Mouse (Mus musculus) kidney, postnatal 0 days (tissue): ENCODE data around the gene Zfp687. TPM values are rescaled to one million over a fixed set of nuclear protein-coding genes. Genes with fewer than 3 reads are reported as not detected.

ENCODE experiments used
- ATAC-seq: fragments of 200-750 bp; cut with Nextera tagmentation; replicated peaks from 2 replicates; pipeline ENCODE4 v1.8.0; 2017; ENCODE audit warnings: low read depth, moderate number of reproducible peaks, moderate TSS enrichment, moderate library complexity; ENCODE audit not compliant: low FRiP score
- DNase-seq: peaks from one replicate; pipeline ENCODE4 v3.0.0-alpha.2; 2016; ENCODE audit warnings: low spot score
- H3K27ac ChIP-seq: fragments of 300-500 bp; sonication (generic); 2 replicates; pipeline ENCODE4 v1.5.1; 2014; ENCODE audit warnings: mild to moderate bottlenecking
- H3K27me3 ChIP-seq: fragments of 300-500 bp; sonication (generic); 2 replicates; pipeline ENCODE4 v1.6.1; 2014; ENCODE audit warnings: low read length, mixed read lengths; ENCODE audit not compliant: insufficient read depth
- H3K36me3 ChIP-seq: fragments of 300-500 bp; sonication (generic); 2 replicates; pipeline ENCODE4 v1.6.1; 2014; ENCODE audit warnings: low read length, mixed read lengths; ENCODE audit not compliant: insufficient read depth
- H3K4me1 ChIP-seq: fragments of 300-500 bp; sonication (generic); replicated peaks from 2 replicates; pipeline ENCODE4 v1.6.1; 2014; ENCODE audit warnings: antibody characterized with exemption, low read length, mixed read lengths; ENCODE audit not compliant: insufficient read depth
- H3K4me2 ChIP-seq: fragments of 300-500 bp; sonication (generic); 2 replicates; pipeline ENCODE4 v1.6.1; 2014; ENCODE audit warnings: mild to moderate bottlenecking, low read length, moderate library complexity, mixed read lengths
- H3K4me3 ChIP-seq: fragments of 300-500 bp; sonication (generic); replicated peaks from 2 replicates; pipeline ENCODE4 v1.5.1; 2014; ENCODE audit warnings: low read depth, low read length
- H3K9ac ChIP-seq: fragments of 300-500 bp; sonication (generic); 2 replicates; pipeline ENCODE4 v1.6.1; 2014; ENCODE audit warnings: low read depth, low read length
- H3K9me3 ChIP-seq: fragments of 300-500 bp; sonication (generic); replicated peaks from 2 replicates; pipeline ENCODE4 v1.6.1; 2016; ENCODE audit warnings: low read length, inconsistent platforms, mixed read lengths
- CTCF ChIP-seq: IDR thresholded peaks from 2 replicates; pipeline ENCODE4 v1.5.1; 2016; ENCODE audit warnings: antibody characterized with exemption, low read depth, mild to moderate bottlenecking, moderate library complexity
- WGBS: fragments of 180-500 bp; shearing (Covaris S2); extraction: QIAGEN DNeasy Blood & Tissue Kit; methylation state at CpG from one replicate; pipeline ENCODE4 v1.1.7; 2014; 5-methylcytosine and 5-hydroxymethylcytosine counted together
- polyA plus RNA-seq: library from polyadenylated mRNA; unstranded; fragments of >200 nt; fragmentation: Nextera tagmentation; extraction: Ambion mirVana; gene quantifications from 2 replicates; pipeline ENCODE4 v1.2.1, GENCODE M21; 2015

Gene Zfp687
- polyA plus RNA-seq, 1 experiment from 2014 or later: 20.0 TPM

- H3K27me3 ChIP-seq: no peaks in the 10 kb centered on the region
- peak overlapping the region; percentile 81 for H3K27ac ChIP-seq
- H3K9ac ChIP-seq: peak overlapping the region; percentile 74
- no peaks in the 10 kb centered on the region for H3K9me3 ChIP-seq
- 0 out of 2 replicates have a peak, but pooled peaks cover 10% of the 10 kb centered on the region for H3K4me1 ChIP-seq
- peak overlapping the region; percentile 54 for H3K4me3 ChIP-seq
- whole genome bisulfite sequencing: under 1% methylated on average over 43 of the region's 44 CpGs
- H3K36me3 ChIP-seq: peaks cover 24% of the 10 kb centered on the region
- DNase-seq (peak; percentile 46), ATAC-seq (peak; percentile 1; the same call in 1 of the 2 replicates)
- peak overlapping the region; percentile 79 for H3K4me2 ChIP-seq
- no peak for TF ChIP-seq CTCF
Observed at GRCm38 (mm10) chr3:95014428-95015151, 658 bp downstream of the Zfp687 start.

- H3K9me3 ChIP-seq: no peaks in the 10 kb centered on the region
- no peak for ATAC-seq
- peaks cover 31% of the 10 kb centered on the region for H3K36me3 ChIP-seq
- H3K4me2 ChIP-seq: peak overlapping the region; percentile 79
- DNase-seq: no peak
- TF ChIP-seq CTCF: peak; percentile 39; the same call in 1 of the 2 replicates
- H3K4me3 ChIP-seq: peak overlapping the region; percentile 54
- WGBS: 9% methylated on average over 13 of the region's 13 CpGs
- H3K4me1 ChIP-seq: 0 out of 2 replicates have a peak, but pooled peaks cover 10% of the 10 kb centered on the region
- peak overlapping the region; percentile 81 for H3K27ac ChIP-seq
- no peaks in the 10 kb centered on the region for H3K27me3 ChIP-seq
- peak overlapping the region; percentile 74 for H3K9ac ChIP-seq
Observed at GRCm38 (mm10) chr3:95013699-95014427, 1.4 kb downstream of the Zfp687 start.

GRCm38 (mm10) chr3:95012982-95013381 is 2.3 kb downstream of the Zfp687 start:
- ATAC-seq: no peak
- TF ChIP-seq CTCF: no peak
- H3K36me3 ChIP-seq: peaks cover 39% of the 10 kb centered on the region
- no peaks in the 10 kb centered on the region for H3K9me3 ChIP-seq
- H3K9ac ChIP-seq: no peak overlapping the region
- 0 out of 2 replicates have a peak overlapping the region, but pooled peaks have one; percentile 79 for H3K4me2 ChIP-seq
- 86% methylated on average over 3 of the region's 3 CpGs for WGBS
- no peak overlapping the region for H3K27ac ChIP-seq
- H3K27me3 ChIP-seq: no peaks in the 10 kb centered on the region
- 0 out of 2 replicates have a peak, but pooled peaks cover 10% of the 10 kb centered on the region for H3K4me1 ChIP-seq
- no peak for DNase-seq
- H3K4me3 ChIP-seq: no peak overlapping the region

GRCm38 (mm10) chr3:95010396-95010795 is 4.9 kb downstream of the Zfp687 start:
- WGBS: 82% methylated on average over 7 of the region's 7 CpGs
- H3K9me3 ChIP-seq: no peaks in the 10 kb centered on the region

GRCm38 (mm10) chr3:95007706-95008105 is 7.5 kb downstream of the Zfp687 start:
- H3K36me3 ChIP-seq: peaks cover 70% of the 10 kb centered on the region
- H3K27me3 ChIP-seq: no peaks in the 10 kb centered on the region
- ATAC-seq (no peak), DNase-seq (no peak)
- H3K4me1 ChIP-seq: no peaks in the 10 kb centered on the region
- H3K27ac ChIP-seq: no peak overlapping the region
- H3K4me2 ChIP-seq: no peak overlapping the region
- no peak overlapping the region for H3K4me3 ChIP-seq
- WGBS: 85% methylated on average over 9 of the region's 9 CpGs
- no peaks in the 10 kb centered on the region for H3K9me3 ChIP-seq
- TF ChIP-seq CTCF: no peak
- H3K9ac ChIP-seq: no peak overlapping the region

More at GRCm38 (mm10) chr3:95010396-95010795, 4.9 kb downstream of the Zfp687 start:
- H3K4me2 ChIP-seq: no peak overlapping the region
- no peaks in the 10 kb centered on the region for H3K27me3 ChIP-seq
- no peak overlapping the region for H3K27ac ChIP-seq
- 0 out of 2 replicates have a peak, but pooled peaks cover 10% of the 10 kb centered on the region for H3K4me1 ChIP-seq
- ATAC-seq (no peak), DNase-seq (no peak)
- no peak for TF ChIP-seq CTCF
- H3K4me3 ChIP-seq: no peak overlapping the region
- peaks cover 65% of the 10 kb centered on the region for H3K36me3 ChIP-seq
- no peak overlapping the region for H3K9ac ChIP-seq

GRCm38 (mm10) chr3:95005651-95006050 is 9.6 kb downstream of the Zfp687 start:
- no peaks in the 10 kb centered on the region for H3K27me3 ChIP-seq
- no peak overlapping the region for H3K4me2 ChIP-seq
- WGBS: 91% methylated on average over 3 of the region's 3 CpGs
- H3K27ac ChIP-seq: no peak overlapping the region
- no peaks in the 10 kb centered on the region for H3K9me3 ChIP-seq
- no peaks in the 10 kb centered on the region for H3K4me1 ChIP-seq
- no peak for DNase-seq
- ATAC-seq: no peak
- TF ChIP-seq CTCF: no peak
- no peak overlapping the region for H3K9ac ChIP-seq
- H3K36me3 ChIP-seq: peaks cover 55% of the 10 kb centered on the region
- no peak overlapping the region for H3K4me3 ChIP-seq
